Comparison of ENCODE assay signal across 15 mouse cellular contexts in genomic region chr12:56233209-56233608, GRCm38 (mm10).
"Had no signal": no experiment of that assay in that cellular context is flagged by ENCODE, and none has a peak within 500 bp of the region (broad histone marks: within the 10 kb centered on the region; RNA-seq: fewer than 3 reads in every experiment).

No protein-coding gene starts in this region.

- DNase-seq: retina, postnatal 1 day; right cerebral cortex, adult 18-20 months; right cerebral cortex, postnatal 14 days; right cerebral cortex, postnatal 25 days; right cerebral cortex, postnatal 4 days; thymus, adult 18-20 months; thymus, adult 2 months; thymus, postnatal 14 days; thymus, postnatal 25 days; thymus, postnatal 36 days; thymus, postnatal 4 days had no signal

- H3K27ac ChIP-seq: neural tube, embryonic 13.5 days; neural tube, embryonic 15.5 days; stomach, embryonic 15.5 days; stomach, postnatal 0 days had no signal

- H3K4me3 ChIP-seq: neural tube, embryonic 13.5 days; neural tube, embryonic 15.5 days; stomach, embryonic 15.5 days had no signal

- H3K4me1 ChIP-seq: stomach, embryonic 15.5 days had no signal
